In genomic region chr13:45156982-45157381, GRCm38 (mm10) we compare ENCODE assay signal across 9 mouse cellular contexts.
"Had no signal": no experiment of that assay in that cellular context is flagged by ENCODE, and none has a peak within 500 bp of the region (broad histone marks: within the 10 kb centered on the region; RNA-seq: fewer than 3 reads in every experiment).

No protein-coding gene starts in this region.

- H3K4me1 ChIP-seq: limb, embryonic 13.5 days; neural tube, embryonic 15.5 days had no signal

- H3K27ac ChIP-seq: kidney, postnatal 0 days; layer of hippocampus, adult 2 months; limb, embryonic 13.5 days; liver, embryonic 14.5 days; neural tube, embryonic 15.5 days had no signal

- H3K4me2 ChIP-seq: limb, embryonic 13.5 days; neural tube, embryonic 15.5 days had no signal

- H3K4me3 ChIP-seq: layer of hippocampus, adult 2 months; limb, embryonic 13.5 days; neural tube, embryonic 15.5 days had no signal

- H3K36me3 ChIP-seq: limb, embryonic 13.5 days; neural tube, embryonic 15.5 days had no signal

- H3K9ac ChIP-seq: limb, embryonic 13.5 days; liver, embryonic 14.5 days; neural tube, embryonic 15.5 days had no signal

- H3K9me3 ChIP-seq: limb, embryonic 13.5 days; neural tube, embryonic 15.5 days had no signal

- H3K27me3 ChIP-seq: limb, embryonic 13.5 days; neural tube, embryonic 15.5 days had no signal

- DNase-seq: left cerebral cortex, postnatal 4 days; midbrain, embryonic 14.5 days; right cerebral cortex, adult 18-20 months; right cerebral cortex, postnatal 25 days had no signal
